Mouse (Mus musculus) activated CD4-positive, CD25-positive, alpha-beta regulatory T cell, adult 4 months (primary cell): ENCODE results near the gene Zfp697. TPM values are rescaled to one million over a fixed set of nuclear protein-coding genes. Genes with fewer than 3 reads are reported as not detected.
A peak's percentile ranks its signal among the peaks of the same experiment; 100 is the strongest.

Experiments
- ATAC-seq: one replicate; pipeline ENCODE4 v1.8.0; 2017
- polyA plus RNA-seq, 2 experiments: library from polyadenylated mRNA; unstranded; fragments of 100-300 nt; shearing (Covaris generic); gene quantifications; one replicate each; pipeline ENCODE4 v1.2.1; 2017

The Zfp697 gene
- polyA plus RNA-seq: under 1 TPM in 1 of 2 experiments, not detected in 1; 0.11 TPM

DNA sequence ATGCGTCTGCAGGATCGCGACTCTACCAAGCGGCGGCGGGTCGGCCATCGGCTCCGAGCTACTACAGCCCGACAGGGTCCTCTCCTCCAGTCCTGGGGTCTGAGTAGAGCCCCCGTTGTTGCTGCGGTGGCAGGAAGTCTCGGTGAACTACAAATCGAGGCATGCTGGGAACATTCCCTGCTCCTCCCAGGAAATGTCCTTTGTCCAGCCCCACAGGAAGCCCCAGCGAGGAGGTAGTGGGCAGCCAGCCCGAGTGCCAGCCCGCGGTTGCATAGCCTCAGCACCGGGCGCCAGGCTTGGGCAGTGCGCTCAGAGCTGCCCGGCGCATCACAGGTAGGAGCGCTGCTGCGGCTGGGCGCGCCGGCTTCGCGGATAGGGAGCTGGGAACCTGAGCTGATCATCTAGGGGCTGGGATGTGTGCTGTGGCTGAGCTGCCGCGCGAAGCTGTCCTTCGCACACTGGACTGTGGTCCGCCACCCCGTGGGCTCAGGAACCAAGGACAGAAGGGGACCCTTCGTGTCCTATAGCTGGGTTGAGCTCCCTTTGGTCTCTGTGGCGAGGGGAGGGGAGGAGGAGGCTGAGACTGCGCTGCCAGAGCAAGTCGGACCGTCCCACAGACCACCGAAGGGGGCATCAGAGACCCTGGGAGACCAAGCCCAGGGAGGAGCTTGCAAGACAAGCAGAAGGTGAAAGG, at the start of gene Zfp697:
Gene Zfp697 (plus strand): TSS at position 216 of the 694 bp plus-strand sequence.
- ATAC-seq: no peak

DNA sequence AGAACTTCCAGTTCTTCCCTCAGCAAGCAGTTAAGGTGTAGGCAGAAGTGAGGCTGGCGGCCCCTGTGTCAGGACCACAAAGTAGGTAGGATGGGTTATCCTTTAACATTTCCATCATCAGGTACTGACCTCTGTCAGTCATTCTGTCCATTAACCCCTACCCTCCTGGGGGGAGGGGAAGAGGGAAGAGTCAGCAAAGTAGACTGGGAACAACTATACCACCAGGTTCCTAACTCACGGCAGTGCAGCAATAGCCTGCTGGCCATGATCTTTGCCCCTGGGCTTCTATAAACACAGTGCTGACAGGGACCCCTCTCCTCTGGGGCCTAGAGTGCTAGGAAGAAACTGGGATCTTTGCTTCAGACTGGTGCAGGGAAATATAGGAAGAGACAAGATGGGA, 48.3 kb upstream of the Zfp697 start:
- no peak for ATAC-seq

DNA sequence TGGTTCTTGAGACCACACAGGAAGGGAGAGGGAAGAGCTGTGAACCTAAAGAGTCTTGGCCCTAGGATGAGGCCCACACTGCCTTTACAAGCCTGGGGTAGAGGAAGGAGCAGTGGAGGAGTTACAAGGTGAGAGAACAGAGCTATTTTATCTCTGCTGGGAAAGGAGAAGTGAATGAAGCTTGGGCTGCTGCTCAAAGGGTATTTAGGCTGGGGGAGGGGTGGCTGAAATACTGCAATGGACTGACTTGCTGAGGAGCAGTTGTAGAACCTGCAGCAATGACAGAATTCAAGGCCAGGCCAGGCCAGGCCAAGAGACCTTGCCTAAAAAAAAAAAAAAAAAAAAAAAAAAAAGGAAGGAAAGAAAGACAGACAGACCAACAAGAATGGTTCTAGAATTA, 46.9 kb upstream of the Zfp697 start:
- no peak for ATAC-seq

DNA sequence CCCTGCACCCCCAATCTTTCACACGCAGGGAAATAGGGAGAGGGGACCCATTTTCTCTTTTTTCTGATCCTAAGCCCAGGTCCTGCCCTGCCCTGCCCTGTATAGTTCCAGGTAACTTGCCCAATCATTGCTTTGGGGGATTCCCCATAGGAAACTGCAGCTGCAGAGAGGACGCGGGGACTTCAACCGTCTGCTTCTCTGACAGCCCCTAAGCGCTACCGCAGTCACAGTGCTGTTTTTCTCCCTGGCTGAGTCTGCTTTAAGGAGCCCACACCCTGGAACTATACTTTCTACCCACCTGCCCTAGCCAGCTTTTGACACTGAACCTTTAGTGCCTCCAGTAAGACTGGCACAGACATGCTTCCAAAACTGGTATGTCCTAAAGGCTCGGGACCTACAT, 46.4 kb upstream of the Zfp697 start:
- peak; percentile 47 for ATAC-seq

DNA sequence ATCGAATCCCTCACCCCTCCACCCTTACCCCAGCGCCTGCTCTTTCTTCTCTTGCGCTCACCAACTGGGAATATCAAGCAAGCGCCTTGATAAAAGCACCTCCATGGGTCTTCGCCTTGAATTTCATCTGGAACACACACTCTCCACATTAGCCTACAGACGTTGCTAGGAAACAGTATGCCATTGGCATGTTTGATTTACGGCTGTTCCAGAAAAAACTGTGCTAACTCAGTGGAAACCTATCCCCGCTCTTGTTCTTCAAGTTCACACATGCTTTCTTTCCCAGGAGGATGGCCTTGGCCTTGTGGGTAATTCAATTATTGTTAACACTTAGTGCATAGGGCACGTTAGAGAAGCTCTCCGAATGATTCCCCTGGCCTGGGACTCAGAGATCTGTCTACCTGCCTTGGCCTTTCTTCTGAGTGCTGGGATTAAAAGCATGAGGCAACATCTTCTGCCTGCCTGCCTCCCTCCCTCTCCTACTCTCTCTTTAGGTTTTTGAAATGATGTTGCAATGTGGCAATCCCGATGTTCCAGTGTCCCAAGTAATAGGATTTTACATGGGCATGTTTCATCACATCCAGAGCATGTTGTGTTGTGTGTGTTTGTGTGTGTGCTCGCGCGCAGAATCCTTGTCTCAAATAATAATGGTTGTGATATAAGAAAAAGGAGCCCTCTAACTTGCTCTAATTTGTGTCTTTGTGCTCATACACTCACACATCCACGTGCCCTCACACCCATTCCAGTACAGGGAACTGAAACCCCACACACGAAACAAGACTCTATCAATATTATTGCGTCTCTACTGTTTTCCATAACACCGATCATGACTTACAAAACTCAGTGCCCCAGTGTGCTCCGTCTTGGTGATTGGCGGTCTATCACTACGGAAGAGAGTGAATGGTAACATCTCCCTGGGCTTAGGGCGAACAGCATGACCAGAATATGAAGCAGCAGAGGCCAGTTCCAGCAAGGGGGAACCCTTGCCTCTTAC, 45.3 kb upstream of the Zfp697 start:
- ATAC-seq: no peak

- peak; percentile 14 for ATAC-seq
Observed at GRCm38 (mm10) chr3:98338584-98339041, 43.6 kb upstream of the Zfp697 start.

DNA sequence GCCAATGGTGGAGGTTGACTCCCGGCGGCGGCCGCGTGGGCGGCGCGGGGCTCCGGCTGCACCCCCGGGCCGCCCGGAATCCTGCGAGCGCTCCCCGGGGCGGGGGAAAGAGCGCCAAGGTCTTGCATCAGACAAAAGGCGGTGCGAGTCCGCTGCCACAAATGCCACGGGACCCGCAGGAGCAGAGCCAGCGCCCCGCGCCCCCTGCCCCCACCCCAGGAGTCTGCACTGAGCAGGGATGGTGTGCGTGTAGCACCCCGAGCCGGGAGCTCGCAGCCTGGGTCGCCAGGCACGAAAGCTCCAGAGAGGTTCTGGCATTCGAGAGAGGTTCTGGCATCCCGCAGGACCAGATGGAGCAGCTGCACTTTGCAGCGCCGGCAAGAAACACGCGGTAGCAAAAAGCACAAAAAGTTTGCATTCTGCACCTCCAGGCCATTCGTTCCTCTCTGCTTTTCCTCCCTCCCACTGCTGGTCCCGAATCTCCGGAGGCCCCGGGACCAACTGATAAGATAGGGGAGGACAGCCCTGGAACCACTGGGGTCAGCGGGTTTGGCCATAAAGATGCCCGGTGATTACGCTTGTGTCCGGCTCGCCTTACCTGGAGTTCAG, 43.1 kb upstream of the Zfp697 start:
- ATAC-seq: peak; percentile 20

DNA sequence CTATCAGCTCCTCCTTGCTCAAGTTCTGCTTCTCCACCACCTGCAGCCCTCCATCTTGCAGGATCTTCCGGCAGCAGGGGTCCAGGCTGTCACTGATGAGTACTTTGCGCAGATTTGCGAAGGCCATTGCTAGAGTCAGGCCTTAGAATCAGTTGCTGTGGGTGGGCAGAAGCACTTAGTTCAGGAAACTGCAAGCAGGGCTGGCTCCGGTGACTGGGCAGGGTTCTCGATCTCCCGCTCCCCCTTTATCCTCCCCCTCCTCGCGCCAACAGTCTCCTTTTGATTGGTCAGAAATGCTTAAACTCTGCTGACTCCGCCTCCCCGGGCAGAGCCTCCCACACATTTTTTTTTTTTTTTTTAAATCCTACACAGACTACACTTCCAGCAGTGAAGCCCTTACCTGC, 42.6 kb upstream of the Zfp697 start, which contains the start of gene Phgdh:
Gene Phgdh (minus strand): TSS at position 285 of the 404 bp plus-strand sequence.
- ATAC-seq: peak; percentile 86

DNA sequence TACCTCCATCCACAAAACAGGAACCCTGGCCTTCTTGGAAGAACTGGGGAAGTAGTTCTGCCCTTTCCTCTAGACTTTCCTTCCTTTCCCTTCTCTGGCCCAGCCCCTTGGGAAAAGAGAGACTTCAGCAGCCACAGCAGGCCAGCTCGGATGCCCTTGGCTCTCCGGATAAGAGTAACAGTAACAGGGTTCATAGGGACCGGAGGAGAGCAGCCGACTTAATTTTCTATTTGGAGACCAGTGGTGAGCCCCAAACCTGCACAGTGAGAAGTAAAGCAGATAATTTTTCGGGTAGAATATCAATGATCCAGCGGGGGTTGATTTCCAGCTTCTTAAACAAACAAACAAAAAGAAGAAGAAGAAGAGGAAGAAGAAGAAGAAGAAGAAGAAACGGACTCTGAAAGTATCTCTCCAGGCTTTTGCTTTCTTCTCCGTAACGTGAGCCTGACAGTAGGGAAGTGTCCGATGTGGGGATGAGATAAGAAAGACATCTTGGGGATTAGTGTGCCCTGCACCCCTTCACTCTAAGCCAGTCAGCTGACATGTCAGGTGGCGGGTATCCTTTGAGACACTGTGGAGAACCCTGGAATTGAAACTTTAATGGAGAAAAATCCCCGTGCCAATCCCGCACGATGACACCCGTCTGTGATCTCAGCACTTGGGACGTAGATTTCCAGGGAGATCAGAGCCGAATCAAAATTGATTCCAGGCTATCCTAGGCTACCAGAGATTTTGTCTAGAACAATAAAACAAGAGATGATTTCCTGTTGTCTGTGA, 41.3 kb upstream of the Zfp697 start:
- ATAC-seq: no peak

- ATAC-seq: no peak
Observed at GRCm38 (mm10) chr3:98343235-98343634, 39.0 kb upstream of the Zfp697 start.

- peak; percentile 100 for ATAC-seq
Observed at GRCm38 (mm10) chr3:98348106-98348505, 34.2 kb upstream of the Zfp697 start.

DNA sequence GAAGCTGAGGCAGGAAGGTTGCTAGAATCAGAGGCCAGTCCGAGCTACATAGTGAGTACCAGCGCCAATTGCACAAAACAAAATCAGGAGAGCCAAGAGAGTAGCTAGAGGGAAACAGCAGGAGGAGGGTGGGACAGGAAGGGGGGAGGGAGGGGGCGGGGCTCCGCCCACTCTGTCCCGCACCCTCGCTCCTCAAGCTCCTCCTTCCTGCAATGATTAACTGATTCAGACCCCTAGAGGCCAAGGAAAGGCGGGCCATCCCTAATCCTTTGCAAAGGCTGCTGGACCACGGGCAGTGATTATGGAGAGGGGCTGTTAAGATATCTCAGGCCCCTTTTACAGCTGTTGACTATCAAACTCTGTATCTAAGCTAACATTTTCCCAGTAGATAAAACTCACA, 33.6 kb upstream of the Zfp697 start:
- ATAC-seq: peak; percentile 11

GRCm38 (mm10) chr3:98353892-98354291, 28.4 kb upstream of the Zfp697 start:
- ATAC-seq: peak; percentile 54

- no peak for ATAC-seq
Observed at GRCm38 (mm10) chr3:98355344-98356025, 26.8 kb upstream of the Zfp697 start.

DNA sequence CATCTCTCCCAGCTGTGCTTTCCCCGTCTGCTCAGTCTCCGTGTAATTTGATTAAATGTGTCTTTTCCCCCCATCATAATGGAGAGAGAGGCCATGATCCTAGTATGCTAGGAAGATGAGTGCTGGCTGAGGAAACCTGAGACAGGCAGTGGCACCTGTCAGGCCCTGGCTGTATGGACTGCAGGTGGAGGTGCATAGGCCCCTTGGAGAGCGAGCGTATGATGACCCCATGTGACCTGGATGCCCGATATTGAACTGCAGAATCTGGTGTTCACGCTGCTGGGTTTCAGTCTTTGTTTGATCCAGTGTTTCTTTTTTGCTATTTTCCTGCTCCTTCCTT, 26.3 kb upstream of the Zfp697 start:
- no peak for ATAC-seq

DNA sequence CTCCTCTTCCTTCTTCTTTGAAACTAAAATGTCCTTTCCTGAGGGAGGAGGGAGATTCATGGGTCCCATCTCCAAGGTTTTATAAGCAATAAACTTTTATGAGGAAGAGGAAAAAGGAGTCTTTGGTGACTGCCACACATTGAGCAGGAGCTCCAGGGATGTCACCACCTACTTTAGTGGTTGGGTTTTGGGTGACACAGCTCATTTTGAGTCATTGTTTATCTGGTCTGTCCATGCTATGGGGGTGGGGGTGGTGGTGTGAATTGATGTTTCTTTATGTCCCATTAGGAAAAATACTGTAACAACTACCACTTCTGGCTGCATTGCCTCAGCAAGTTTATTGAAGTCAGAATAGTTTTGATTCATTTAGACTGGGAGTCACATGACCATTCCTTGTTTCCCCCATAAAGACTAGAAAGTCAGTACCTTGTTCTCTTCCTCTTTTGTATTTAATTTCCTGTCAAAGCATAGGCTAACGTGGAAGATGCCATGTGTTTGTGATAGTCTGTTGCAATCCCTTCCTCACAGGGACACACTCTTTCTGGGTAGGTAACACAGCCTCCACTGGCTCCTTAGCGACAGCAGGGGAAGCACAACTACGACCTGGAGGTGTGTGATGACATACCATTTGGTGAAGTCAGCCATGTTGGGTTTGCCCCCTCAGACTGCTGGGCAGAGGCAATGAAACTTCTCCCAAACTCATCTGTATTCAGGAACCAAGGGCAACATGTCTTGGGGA, 25.5 kb upstream of the Zfp697 start:
- ATAC-seq: no peak

- no peak for ATAC-seq
Observed at GRCm38 (mm10) chr3:98362753-98363152, 19.5 kb upstream of the Zfp697 start.

- ATAC-seq: no peak
Observed at GRCm38 (mm10) chr3:98366086-98366485, 16.2 kb upstream of the Zfp697 start.

GRCm38 (mm10) chr3:98366823-98367222, 15.4 kb upstream of the Zfp697 start:
- ATAC-seq: no peak

DNA sequence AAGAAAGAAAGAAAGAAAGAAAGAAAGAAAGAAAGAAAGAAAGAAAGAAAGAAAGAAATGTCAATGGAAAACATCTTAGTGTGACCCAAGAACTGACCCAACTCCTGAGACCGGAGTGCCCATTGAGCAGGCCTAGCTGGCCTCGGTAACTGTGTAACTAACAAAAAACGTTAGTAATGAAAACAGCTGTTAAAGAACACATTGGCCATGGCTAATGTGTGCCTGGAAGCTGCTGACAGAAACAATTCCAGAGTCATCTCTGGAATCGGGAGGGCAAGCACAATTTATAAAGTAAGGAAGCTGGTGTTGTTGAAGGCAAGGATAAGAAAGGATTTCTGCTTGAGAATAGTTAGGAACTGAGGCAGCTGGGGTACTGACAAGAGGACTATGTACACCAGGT, 14.0 kb upstream of the Zfp697 start:
- ATAC-seq: no peak

DNA sequence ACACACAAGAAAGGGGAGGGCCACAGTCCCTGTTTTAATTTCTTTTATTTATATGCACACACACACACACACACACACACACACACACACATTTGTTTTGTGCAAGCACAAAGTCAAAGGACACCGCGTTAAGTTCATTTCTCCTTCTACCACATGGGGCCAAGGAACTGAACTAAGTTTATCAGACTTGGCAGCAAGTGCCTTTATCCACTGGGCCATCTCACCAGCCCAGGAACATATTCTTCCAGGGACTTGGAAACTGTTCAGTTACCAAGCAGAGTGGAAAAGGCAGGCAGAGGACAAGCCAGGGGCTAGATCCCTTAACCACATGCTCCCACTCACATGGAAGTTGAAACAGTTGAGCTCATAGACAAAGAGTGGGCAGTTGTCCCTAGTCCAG, 13.5 kb upstream of the Zfp697 start:
- no peak for ATAC-seq
